18 mouse cellular contexts compared by ENCODE assay signal in the genomic region with DNA sequence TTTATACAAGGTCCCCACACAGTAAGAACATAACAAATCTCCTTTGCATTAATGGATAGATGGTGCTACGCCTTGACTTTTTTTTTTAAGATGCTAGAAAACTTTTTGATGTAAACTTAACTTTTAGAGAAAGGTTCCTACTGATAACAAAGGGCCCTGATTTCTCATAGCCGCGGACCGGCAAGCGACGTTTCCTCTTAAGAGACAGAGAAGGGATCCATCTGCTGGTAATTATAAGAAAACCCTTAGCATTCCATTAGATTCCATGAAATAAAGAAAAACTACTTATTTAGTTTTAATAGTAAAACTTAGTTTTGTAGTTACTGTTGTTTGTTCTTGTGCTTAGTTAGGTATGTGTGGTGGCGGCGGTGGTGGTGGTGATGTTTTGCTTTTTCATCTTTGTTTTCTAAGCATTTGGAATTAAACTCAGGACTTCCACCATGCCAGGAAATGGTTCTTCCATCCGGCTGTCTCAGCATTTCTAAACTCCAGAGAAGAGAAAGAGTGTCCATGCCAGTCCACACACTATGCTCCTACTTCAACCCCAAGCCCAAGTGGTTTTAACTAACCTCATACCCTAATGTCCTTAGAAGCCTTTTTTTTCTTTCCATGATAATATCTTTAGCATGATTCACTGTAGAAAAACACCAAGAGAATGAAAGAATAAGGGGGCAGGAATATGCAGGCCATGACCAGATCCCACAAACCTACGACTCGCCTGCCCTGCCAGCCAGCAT.
DNase-seq lines count a peak whose midpoint lies in the region; ATAC-seq and TF ChIP-seq lines count a peak whose summit lies in the region.
"Had no signal": no experiment of that assay in that cellular context is flagged by ENCODE, and none has a peak within 500 bp of the region (broad histone marks: within the 10 kb centered on the region; RNA-seq: fewer than 3 reads in every experiment).

No protein-coding gene starts in this region.

- no peak overlapping the region for H3K9ac ChIP-seq in lung, embryonic 15.5 days
- no peak overlapping the region for H3K9ac ChIP-seq in liver, postnatal 0 days (replicated peaks)
- H3K9ac ChIP-seq: heart, embryonic 12.5 days; midbrain, embryonic 12.5 days had no signal

- WGBS in kidney, adult 2 months = 59% methylated on average over 11 of the region's 11 CpGs
- 25% methylated on average over 11 of the region's 11 CpGs for WGBS in lung, embryonic 15.5 days
- WGBS in lung, adult 2 months = 45% methylated on average over 11 of the region's 11 CpGs
- WGBS in liver, postnatal 0 days (ENCODE audit: insufficient replicate concordance) = 65% methylated on average over 11 of the region's 11 CpGs

- DNase-seq in embryo, embryonic 11 days = peak; percentile 34
- DNase-seq in embryo, embryonic 10.5 days (ENCODE audit: low spot score) = no peak
- peak; percentile 9 for DNase-seq in kidney, adult 2 months
- DNase-seq in kidney, postnatal 36 days = no peak
- DNase-seq in lung, adult 2 months = no peak
- DNase-seq in kidney, postnatal 14 days = peak; percentile 17
- no peak for DNase-seq in liver, postnatal 0 days
- DNase-seq: adrenal gland, adult 2 months; cerebellum, postnatal 14 days; gastrocnemius, postnatal 10 days; heart, postnatal 4 days; liver had no signal

- no peak for TF ChIP-seq EP300 in liver, postnatal 0 days (IDR thresholded peaks at IDR 0.05; ENCODE audit: low read depth)

- H3K4me2 ChIP-seq in lung, embryonic 15.5 days = peak overlapping the region; percentile 20; the same call in 1 of the 2 replicates
- H3K4me2 ChIP-seq in liver, postnatal 0 days (ENCODE audit: low read depth, low read length) = no peak overlapping the region
- H3K4me2 ChIP-seq: midbrain, embryonic 12.5 days had no signal

- no peak for TF ChIP-seq POLR2A in kidney, adult 2 months (IDR thresholded peaks at IDR 0.05; ENCODE audit: low read depth, low read length)
- TF ChIP-seq POLR2A in lung, adult 2 months (IDR thresholded peaks at IDR 0.05; ENCODE audit: borderline replicate concordance, extremely low read depth, low read depth, low read length) = no peak

- H3K9me3 ChIP-seq in lung, embryonic 15.5 days = no peaks in the 10 kb centered on the region
- no peaks in the 10 kb centered on the region for H3K9me3 ChIP-seq in liver, postnatal 0 days (ENCODE audit: low read length)
- H3K9me3 ChIP-seq: heart, embryonic 12.5 days; midbrain, embryonic 12.5 days had no signal

- H3K27ac ChIP-seq in kidney, adult 2 months (ENCODE audit: insufficient read depth, low read depth, low read length) = no peak overlapping the region
- peak overlapping the region; percentile 87 for H3K27ac ChIP-seq in lung, embryonic 15.5 days
- H3K27ac ChIP-seq in liver, postnatal 0 days (ENCODE audit: low read depth) = no peak overlapping the region
- H3K27ac ChIP-seq: midbrain, embryonic 12.5 days had no signal

- H3K36me3 ChIP-seq in kidney, adult 2 months (ENCODE audit: control insufficient read depth, insufficient read depth, low read length) = no peaks in the 10 kb centered on the region
- H3K36me3 ChIP-seq in lung, embryonic 15.5 days = no peaks in the 10 kb centered on the region
- no peaks in the 10 kb centered on the region for H3K36me3 ChIP-seq in liver, postnatal 0 days (replicated peaks; ENCODE audit: insufficient read depth, low read length)
- H3K36me3 ChIP-seq: G1E; heart, embryonic 12.5 days; midbrain, embryonic 12.5 days had no signal

- TF ChIP-seq CTCF in kidney, adult 2 months (conservative IDR thresholded peaks at IDR 0.05; ENCODE audit: insufficient read depth, insufficient read length, low read depth, low read length) = no peak
- TF ChIP-seq CTCF in lung, adult 2 months (IDR thresholded peaks at IDR 0.05; ENCODE audit: insufficient read depth, low read length) = no peak
- TF ChIP-seq CTCF in liver, postnatal 0 days (IDR thresholded peaks at IDR 0.05; ENCODE audit: low read depth) = no peak

- H3K27me3 ChIP-seq in kidney, adult 2 months (replicated peaks; ENCODE audit: control insufficient read depth, insufficient read depth, low read length) = no peaks in the 10 kb centered on the region
- H3K27me3 ChIP-seq in lung, embryonic 15.5 days = no peaks in the 10 kb centered on the region
- no peaks in the 10 kb centered on the region for H3K27me3 ChIP-seq in liver, postnatal 0 days (ENCODE audit: insufficient read depth, low read length)
- H3K27me3 ChIP-seq: heart, embryonic 12.5 days had no signal

- no peak overlapping the region for H3K4me3 ChIP-seq in kidney, adult 2 months (ENCODE audit: insufficient read depth, low read depth, low read length)
- no peak overlapping the region for H3K4me3 ChIP-seq in lung, embryonic 15.5 days
- no peak overlapping the region for H3K4me3 ChIP-seq in lung, adult 2 months (replicated peaks; ENCODE audit: extremely low read depth, low read depth, low read length)
- H3K4me3 ChIP-seq in liver, postnatal 0 days (ENCODE audit: low read depth, low read length) = no peak overlapping the region
- H3K4me3 ChIP-seq: heart, embryonic 12.5 days; midbrain, embryonic 12.5 days had no signal

- no peak for ATAC-seq in lung, embryonic 15.5 days (ENCODE audit: borderline replicate concordance, extremely low read depth, low FRiP score, low TSS enrichment)
- no peak for ATAC-seq in liver, postnatal 0 days
- ATAC-seq: CD4-positive, CD25-positive, alpha-beta regulatory T cell, adult 4 months; hindbrain, embryonic 16.5 days had no signal

- H3K4me1 ChIP-seq in kidney, adult 2 months (ENCODE audit: control insufficient read depth, insufficient read depth, low read length) = no peaks in the 10 kb centered on the region
- H3K4me1 ChIP-seq in lung, embryonic 15.5 days = peaks cover 12% of the 10 kb centered on the region; the same call in 1 of the 2 replicates
- H3K4me1 ChIP-seq in lung, adult 2 months (ENCODE audit: control insufficient read depth, insufficient read depth, low read length) = no peaks in the 10 kb centered on the region; the same call in 1 of the 2 replicates
- no peaks in the 10 kb centered on the region for H3K4me1 ChIP-seq in liver, postnatal 0 days (ENCODE audit: insufficient read depth)

Comparison
In these comparisons a context has a peak if more than half of its experiments do, and no peak if none do; other contexts are left out.
1. DNase-seq: peak in embryo, embryonic 11 days (single experiment), kidney, adult 2 months (single experiment) and kidney, postnatal 14 days (single experiment); none in embryo, embryonic 10.5 days (single experiment), kidney, postnatal 36 days (0 of 2), lung, adult 2 months (single experiment) and liver, postnatal 0 days (single experiment).